Mouse (Mus musculus) CH12.LX (cell line): ENCODE data around the gene Ntm. TPM values are rescaled to one million over a fixed set of nuclear protein-coding genes. Genes with fewer than 3 reads are reported as not detected.

Source experiments
- DNase-seq: peaks from one replicate; pipeline ENCODE4 v3.0.0-alpha.2; 2013; ENCODE audit errors: extremely low read depth
- H3K27ac ChIP-seq: 2 replicates; pipeline ENCODE4 v1.5.1; 2012; ENCODE audit warnings: low read depth, mild to moderate bottlenecking, control low read depth, moderate library complexity; ENCODE audit not compliant: insufficient read depth
- H3K27me3 ChIP-seq: replicated peaks from 2 replicates; pipeline ENCODE3; 2012; ENCODE audit warnings: inconsistent platforms
- H3K36me3 ChIP-seq, 2 experiments: replicated peaks in 1 of 2; 2 replicates each; pipeline versions ENCODE3 to v1.6.1; 2012; ENCODE audit warnings: inconsistent platforms in 1 of 2, low read length in 1 of 2, mild to moderate bottlenecking in 1 of 2, mixed read lengths in 1 of 2, moderate library complexity in 1 of 2; ENCODE audit not compliant: control insufficient read depth in 1 of 2, insufficient read depth in 1 of 2
- H3K4me1 ChIP-seq, 2 experiments: 2 replicates each; pipeline ENCODE4 v1.6.1; 2012; ENCODE audit warnings: inconsistent platforms in 1 of 2, moderate library complexity in 1 of 2; ENCODE audit not compliant: insufficient read depth in 2 of 2, control insufficient read depth in 1 of 2
- H3K4me2 ChIP-seq: 2 replicates; pipeline ENCODE4 v1.6.1; 2012; ENCODE audit warnings: low read depth, mild to moderate bottlenecking, control low read depth; ENCODE audit not compliant: poor library complexity, insufficient read depth, severe bottlenecking
- H3K4me3 ChIP-seq, 3 experiments: fragments of 150-350 bp in 1 of 3; sonication (generic) in 1 of 3; replicated peaks in 1 of 3; 2 replicates each; pipeline versions ENCODE3 to v1.5.1; 2011 to 2012; ENCODE audit warnings: low read depth in 2 of 3, low read length in 2 of 3, mild to moderate bottlenecking in 2 of 3, moderate library complexity in 2 of 3, control low read depth in 1 of 3, improper control_type of control experiment in 1 of 3, inconsistent platforms in 1 of 3, mixed read lengths in 1 of 3; ENCODE audit not compliant: poor library complexity in 1 of 3
- H3K79me2 ChIP-seq: replicated peaks from 2 replicates; pipeline ENCODE4 v1.6.1; 2012; ENCODE audit warnings: mild to moderate bottlenecking, moderate library complexity; ENCODE audit not compliant: control insufficient read depth, poor library complexity, insufficient read depth, severe bottlenecking; ENCODE audit errors: extremely low read depth
- H3K9ac ChIP-seq: 2 replicates; pipeline ENCODE4 v1.6.1; 2012; ENCODE audit warnings: low read depth, mild to moderate bottlenecking, control low read depth, moderate library complexity; ENCODE audit not compliant: insufficient read depth
- H3K9me3 ChIP-seq: replicated peaks from 2 replicates; pipeline ENCODE3; 2012; ENCODE audit warnings: low read length, inconsistent platforms, mixed read lengths
- BHLHE40 ChIP-seq: IDR thresholded peaks from 2 replicates; pipeline ENCODE4 v1.6.1; 2011; ENCODE audit warnings: mild to moderate bottlenecking, low read depth, low read length, improper control_type of control experiment
- CTCF ChIP-seq, 2 experiments: IDR thresholded peaks in 1 of 2; conservative IDR thresholded peaks in 1 of 2; 2 replicates each; pipeline ENCODE4 v1.5.1; 2011 to 2012; ENCODE audit warnings: low read depth in 2 of 2, low read length in 2 of 2, improper control_type of control experiment in 1 of 2, inconsistent platforms in 1 of 2, mild to moderate bottlenecking in 1 of 2, moderate library complexity in 1 of 2
- E2F4 ChIP-seq: IDR thresholded peaks from 2 replicates; pipeline ENCODE4 v1.6.1; 2011; ENCODE audit warnings: low read depth, low read length, improper control_type of control experiment; ENCODE audit not compliant: insufficient replicate concordance
- ETS1 ChIP-seq: conservative IDR thresholded peaks from 2 replicates; pipeline ENCODE4 v1.6.1; 2012; ENCODE audit warnings: low read depth, mild to moderate bottlenecking, inconsistent platforms, low read length, improper control_type of control experiment, moderate library complexity
- GABPA ChIP-seq: IDR thresholded peaks from 2 replicates; pipeline ENCODE4 v1.6.1; 2012; ENCODE audit warnings: low read depth, low read length, improper control_type of control experiment, inconsistent platforms; ENCODE audit not compliant: insufficient replicate concordance
- HCFC1 ChIP-seq: IDR thresholded peaks from 2 replicates; pipeline ENCODE4 v1.6.1; 2012; ENCODE audit warnings: low read depth, mild to moderate bottlenecking, inconsistent platforms, low read length, improper control_type of control experiment
- IRF4 ChIP-seq: IDR thresholded peaks from 2 replicates; pipeline ENCODE4 v1.6.1; 2014; ENCODE audit warnings: low read depth, mild to moderate bottlenecking, inconsistent platforms, low read length, improper control_type of control experiment
- JUN ChIP-seq: IDR thresholded peaks from 2 replicates; pipeline ENCODE4 v1.6.1; 2011; ENCODE audit warnings: low read depth, mild to moderate bottlenecking, low read length, improper control_type of control experiment, moderate library complexity; ENCODE audit not compliant: insufficient read depth
- JUND ChIP-seq: conservative IDR thresholded peaks from 2 replicates; pipeline ENCODE4 v1.6.1; 2011; ENCODE audit warnings: low read depth, low read length, improper control_type of control experiment
- MAX ChIP-seq: IDR thresholded peaks from 2 replicates; pipeline ENCODE4 v1.6.1; 2011; ENCODE audit warnings: low read length, improper control_type of control experiment
- MEF2A ChIP-seq: IDR thresholded peaks from 2 replicates; pipeline ENCODE4 v1.6.1; 2014; ENCODE audit warnings: low read depth, mild to moderate bottlenecking, inconsistent platforms, low read length, improper control_type of control experiment, borderline replicate concordance
- NRF1 ChIP-seq: IDR thresholded peaks from 2 replicates; pipeline ENCODE4 v1.6.1; 2014; ENCODE audit warnings: low read depth, mild to moderate bottlenecking, inconsistent platforms, low read length, improper control_type of control experiment, moderate library complexity
- PAX5 ChIP-seq: IDR thresholded peaks from 2 replicates; pipeline ENCODE4 v1.6.1; 2012; ENCODE audit warnings: low read length, inconsistent platforms, mixed read lengths
- POLR2AphosphoS2 ChIP-seq: IDR thresholded peaks from 2 replicates; pipeline ENCODE4 v1.6.1; 2011; ENCODE audit warnings: low read depth, low read length, improper control_type of control experiment
- RAD21 ChIP-seq: IDR thresholded peaks from 2 replicates; pipeline ENCODE4 v1.6.1; 2011; ENCODE audit warnings: low read depth, mild to moderate bottlenecking, low read length, improper control_type of control experiment, moderate library complexity
- RCOR1 ChIP-seq: conservative IDR thresholded peaks from 2 replicates; pipeline ENCODE4 v1.6.1; 2012; ENCODE audit warnings: low read depth, mild to moderate bottlenecking, inconsistent platforms, low read length, improper control_type of control experiment
- SIN3A ChIP-seq: IDR thresholded peaks from 2 replicates; pipeline ENCODE4 v1.6.1; 2012; ENCODE audit warnings: low read length, improper control_type of control experiment, inconsistent platforms
- SMC3 ChIP-seq: IDR thresholded peaks from 2 replicates; pipeline ENCODE4 v1.6.1; 2011; ENCODE audit warnings: low read depth, low read length, improper control_type of control experiment
- TBP ChIP-seq: conservative IDR thresholded peaks from 2 replicates; pipeline ENCODE4 v1.6.1; 2011; ENCODE audit warnings: low read depth, low read length, improper control_type of control experiment
- ZMIZ1 ChIP-seq: IDR thresholded peaks from 2 replicates; pipeline ENCODE4 v1.6.1; 2012; ENCODE audit warnings: low read depth, mild to moderate bottlenecking, inconsistent platforms, low read length, improper control_type of control experiment
- ZNF384 ChIP-seq: IDR thresholded peaks from 2 replicates; pipeline ENCODE4 v1.6.1; 2012; ENCODE audit warnings: low read depth, low read length, improper control_type of control experiment, inconsistent platforms
- dilution Hi-C: fragments of 300-500 bp; cut with MboI; formaldehyde crosslinking; loops from 2 replicates; pipeline ENCODE4 v1.14.3; 2020; ENCODE audit warnings: low sequenced_read_pairs; ENCODE audit not compliant: extremely low pct_unique_long_range_greater_than_20kb, extremely low pct_ligation_motif_present
- in situ Hi-C: fragments of 300-500 bp; cut with MboI; formaldehyde crosslinking; loops from 3 replicates; pipeline ENCODE4 v1.14.3; 2019; ENCODE audit warnings: low sequenced_read_pairs, low pct_ligation_motif_present, low pct_unique_long_range_greater_than_20kb, mixed read lengths
- polyA plus RNA-seq: library from polyadenylated mRNA; unstranded; fragments of >175 nt; gene quantifications from 2 replicates; pipeline ENCODE4 v1.2.1, GENCODE M21; 2012; ENCODE audit warnings: low read depth; ENCODE audit not compliant: insufficient read length
- total RNA-seq, 2 experiments: library from RNA; depleted of rRNA; stranded (reverse); fragments of 300-350 nt in 1 of 2; fragments of >200 nt in 1 of 2; gene quantifications; 2 replicates each; pipeline ENCODE4 v1.2.3; 2012 to 2014

The Ntm gene
- total and polyA plus RNA-seq, 3 experiments = not detected

DNA sequence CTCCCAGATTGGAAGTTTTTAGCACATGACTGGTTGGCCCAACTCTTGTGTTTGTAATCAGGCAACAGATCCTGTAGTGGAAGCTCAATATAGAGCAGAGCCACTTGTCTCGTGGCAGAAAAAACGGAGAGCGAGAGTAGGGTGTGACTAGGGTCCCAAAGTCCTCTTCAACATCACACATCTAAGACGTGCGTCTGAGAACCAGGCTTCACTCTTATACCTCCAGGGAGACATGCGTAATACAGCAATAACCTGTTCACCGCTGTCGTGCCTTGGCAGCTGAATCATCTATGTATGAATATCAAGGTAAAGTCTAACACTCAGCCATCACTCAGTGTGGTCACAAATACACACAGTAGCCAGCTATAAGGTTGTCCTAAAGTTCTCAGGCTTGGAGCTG lies 412.8 kb downstream of the Ntm start:
- H3K4me3 ChIP-seq = no peak overlapping the region
- dilution Hi-C loops (no loop called here), in situ Hi-C loops (no loop called here)
- H3K9me3 ChIP-seq = peaks cover 51% of the 10 kb centered on the region
- no peak overlapping the region for H3K4me2 ChIP-seq
- no peak overlapping the region for H3K27ac ChIP-seq
- H3K9ac ChIP-seq = no peak overlapping the region
- H3K27me3 ChIP-seq = no peaks in the 10 kb centered on the region
- H3K79me2 ChIP-seq = no peaks in the 10 kb centered on the region
- no peaks in the 10 kb centered on the region for H3K4me1 ChIP-seq
- H3K36me3 ChIP-seq = no peaks in the 10 kb centered on the region
- DNase-seq = no peak
- no peak for TF ChIP-seq CTCF (conservative IDR thresholded peaks at IDR 0.05 in 1 of 2, IDR thresholded peaks at IDR 0.05 in 1 of 2; ENCODE audit: low read depth in 2 of 2, low read length in 2 of 2)
- TF ChIP-seq POLR2AphosphoS2 = no peak
- no peak for TF ChIP-seq ETS1
- TF ChIP-seq ZMIZ1 = no peak
- TF ChIP-seq JUN = no peak

DNA sequence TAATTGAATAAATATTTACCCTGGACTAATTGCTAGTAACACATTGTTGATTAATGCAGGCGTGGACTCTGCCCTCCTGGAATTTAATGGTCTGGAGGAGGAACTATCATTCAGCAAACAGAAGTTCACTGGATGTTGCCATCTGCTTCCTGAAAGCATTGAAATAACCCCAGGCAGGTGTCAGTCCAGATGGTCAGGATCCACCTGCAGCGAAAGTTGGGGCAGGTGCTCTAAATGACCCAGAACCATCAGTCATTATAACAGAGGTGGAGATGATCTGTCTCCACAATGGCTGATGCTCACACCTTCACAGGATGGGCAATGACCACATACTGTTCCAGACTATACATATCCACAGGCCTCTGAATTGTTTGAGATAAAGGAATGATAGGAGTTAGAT lies 426.5 kb downstream of the Ntm start:
- DNase-seq = no peak
- in situ Hi-C loops = no loop called here
- Histone ChIP-seq H3K36me3 (no peaks in the 10 kb centered on the region), H3K4me1 (no peaks in the 10 kb centered on the region), H3K4me3 (no peak overlapping the region), H3K79me2 (no peaks in the 10 kb centered on the region), H3K27me3 (no peaks in the 10 kb centered on the region), H3K27ac (no peak overlapping the region), H3K4me2 (no peak overlapping the region), H3K9ac (no peak overlapping the region), H3K9me3 (peaks cover 75% of the 10 kb centered on the region)
- dilution Hi-C loops = no loop called here
- TF ChIP-seq SIN3A (no peak), ZNF384 (no peak), RAD21 (no peak), BHLHE40 (no peak), MEF2A (no peak), NRF1 (no peak), ETS1 (no peak), E2F4 (no peak), MAX (no peak), JUND (no peak), SMC3 (no peak), RCOR1 (no peak), POLR2AphosphoS2 (no peak), IRF4 (no peak), HCFC1 (no peak), GABPA (no peak), CTCF (conservative IDR thresholded peaks at IDR 0.05 in 1 of 2, IDR thresholded peaks at IDR 0.05 in 1 of 2; ENCODE audit: low read depth in 2 of 2, low read length in 2 of 2) (no peak), PAX5 (no peak), TBP (no peak)
